Mouse (Mus musculus) ovary, adult 18-20 months (tissue): ENCODE measurements around the gene Sipa1l3.

Experiments used
- DNase-seq: peaks from one replicate; pipeline ENCODE4 v3.0.0; 2022; ENCODE audit warnings: low spot score, mixed read lengths

The Sipa1l3 gene

DNA sequence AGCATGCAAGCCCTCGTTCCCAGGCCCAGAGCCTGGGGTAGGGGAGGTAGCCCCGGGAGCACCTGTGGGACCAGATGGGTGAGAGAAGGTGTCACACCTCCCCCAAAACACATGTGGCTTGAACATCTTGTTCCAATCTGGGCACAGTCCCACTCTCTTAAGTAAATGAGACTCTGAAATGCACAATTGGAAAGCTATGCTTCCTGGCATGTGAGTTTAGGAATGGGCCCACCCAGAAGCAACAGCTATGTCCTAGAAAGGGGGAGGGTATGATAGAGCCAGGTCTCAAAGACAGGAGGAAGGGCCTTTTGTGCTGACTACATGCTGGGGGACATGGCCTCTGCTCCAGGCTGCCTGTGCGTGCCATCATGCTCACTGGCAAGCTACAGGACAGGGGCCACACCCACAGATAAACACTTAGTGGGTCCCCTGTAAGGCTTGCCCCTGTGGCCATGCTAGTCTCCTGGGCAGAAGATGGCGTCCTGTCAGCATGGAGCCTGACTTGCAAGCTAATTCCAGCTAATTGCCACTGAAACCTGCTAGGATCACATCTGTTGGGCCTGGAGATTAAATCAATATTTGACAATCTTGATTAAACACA lies 107.1 kb downstream of the Sipa1l3 start:
- DNase-seq, result no peak

- DNase-seq, result no peak
These were observed 108.0 kb downstream of the Sipa1l3 start for GRCm38 (mm10) chr7:29410402-29410801.

DNA sequence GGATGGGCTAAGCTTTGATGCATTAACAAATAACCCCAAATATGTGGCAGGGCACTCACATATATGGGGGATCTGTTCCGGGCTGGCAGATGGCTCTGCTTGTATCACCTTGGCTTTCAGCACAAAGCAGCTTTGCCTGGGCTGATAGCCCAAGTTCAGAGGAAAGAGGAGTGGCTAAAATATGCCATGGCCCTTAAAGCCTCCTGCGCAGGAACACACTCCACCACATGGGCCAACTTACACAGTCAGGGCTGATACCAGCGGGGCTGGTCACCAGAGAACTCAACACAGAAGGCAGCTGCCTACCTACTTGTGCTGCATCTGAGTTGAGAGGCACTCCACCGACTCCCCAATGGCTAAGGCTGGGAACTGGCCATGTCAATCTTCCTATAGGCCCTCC lies 111.6 kb downstream of the Sipa1l3 start:
- no peak for DNase-seq

DNA sequence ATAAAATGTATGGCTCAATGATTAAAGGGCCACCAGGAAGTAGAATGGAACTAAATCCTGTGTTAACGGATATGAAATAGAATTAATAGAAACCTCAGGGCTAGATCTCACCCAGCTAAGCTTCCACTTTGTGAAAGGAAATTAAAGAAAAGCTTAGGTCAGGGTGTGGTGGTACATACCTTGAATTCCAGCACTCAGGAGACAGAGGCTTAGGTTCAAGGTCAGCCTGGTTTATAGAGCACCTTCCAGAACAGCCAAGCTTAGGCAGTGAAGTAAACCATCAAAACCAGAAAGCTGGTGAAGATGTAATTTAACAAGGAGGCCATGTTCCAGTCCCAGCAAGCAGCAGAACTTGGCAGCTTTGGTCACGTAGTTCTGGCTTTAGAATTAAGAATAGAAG lies 114.3 kb downstream of the Sipa1l3 start:
- DNase-seq, result no peak

- DNase-seq, result no peak
These were observed 116.4 kb downstream of the Sipa1l3 start for GRCm38 (mm10) chr7:29402015-29402414.

DNA sequence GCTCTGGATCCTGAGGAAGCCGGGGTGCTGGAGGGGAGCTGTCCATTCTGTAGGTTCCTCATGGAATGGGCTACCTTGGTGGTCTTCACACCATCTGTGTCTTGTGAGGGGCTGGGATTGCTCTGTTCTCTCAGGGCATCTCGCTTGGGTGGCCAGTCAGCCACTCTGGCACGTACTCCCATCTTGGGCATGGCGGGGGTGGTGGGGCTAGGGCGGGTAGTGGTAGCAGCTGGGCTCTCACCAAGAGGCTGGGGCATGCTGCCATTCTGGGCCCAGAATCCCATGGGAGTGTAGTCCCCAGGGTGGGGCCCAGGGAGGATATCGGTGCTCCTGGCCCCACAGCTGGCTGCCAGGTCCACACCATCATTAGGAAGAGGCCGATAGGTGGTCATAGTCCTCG lies 118.0 kb downstream of the Sipa1l3 start:
- DNase-seq, result no peak

DNA sequence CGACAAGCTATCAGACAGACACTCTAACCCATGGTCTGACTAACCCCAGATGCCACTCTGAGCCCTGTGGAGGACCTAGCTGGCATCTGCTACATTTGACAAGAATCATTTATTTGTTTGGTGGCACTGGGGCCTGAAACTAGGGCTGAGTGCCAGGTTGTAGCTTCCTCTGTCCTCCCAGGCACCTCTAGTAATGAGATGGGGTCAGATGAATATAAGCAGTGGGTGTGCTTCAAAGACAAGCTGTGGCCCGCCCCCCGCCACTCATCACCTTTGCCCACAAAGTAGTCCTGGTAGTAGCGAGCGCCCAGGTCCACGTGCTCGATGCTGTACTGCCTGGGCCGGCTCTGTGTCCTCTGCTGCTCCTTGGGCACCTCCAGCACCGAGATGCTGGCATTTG lies 119.4 kb downstream of the Sipa1l3 start:
- DNase-seq, result no peak

DNA sequence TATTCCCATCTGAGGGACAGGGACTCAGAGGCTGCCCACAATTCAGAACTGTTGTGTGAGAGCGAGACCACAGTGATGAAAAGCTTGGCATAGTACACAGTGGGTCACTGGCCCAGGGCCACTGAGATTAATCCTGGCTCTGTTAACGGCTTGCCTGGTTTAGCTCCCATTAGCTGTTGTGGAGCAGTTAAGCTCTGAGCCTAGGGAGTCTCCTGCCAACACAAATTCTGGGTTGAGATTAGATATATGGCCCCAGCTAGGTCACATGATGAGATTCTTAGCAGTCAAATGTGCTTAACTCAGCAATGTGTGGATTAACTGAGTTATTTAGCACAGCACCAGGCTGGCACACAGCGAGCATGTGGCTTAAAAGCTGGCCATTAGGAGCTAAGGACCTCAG lies 121.0 kb downstream of the Sipa1l3 start:
- DNase-seq, result no peak

DNA sequence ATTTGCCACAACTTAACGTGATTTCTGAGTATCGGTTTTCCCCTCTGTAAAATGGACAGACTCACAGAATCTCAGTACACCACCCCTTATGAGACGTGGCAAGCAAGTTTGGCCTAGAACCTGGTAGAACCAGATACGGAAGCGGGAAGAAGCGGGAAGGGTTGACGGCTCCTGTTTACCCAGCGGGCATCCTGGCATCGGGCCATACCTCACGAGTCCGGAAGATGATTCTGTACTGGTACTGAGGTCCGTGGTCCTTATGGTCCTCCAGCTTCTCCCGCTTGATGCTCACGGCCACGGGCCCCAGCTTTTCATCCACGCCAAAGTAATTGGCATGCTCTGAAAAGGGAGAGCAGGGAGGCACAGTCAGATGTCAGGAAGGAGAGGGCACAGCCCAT lies 121.5 kb downstream of the Sipa1l3 start:
- DNase-seq, result no peak

DNA sequence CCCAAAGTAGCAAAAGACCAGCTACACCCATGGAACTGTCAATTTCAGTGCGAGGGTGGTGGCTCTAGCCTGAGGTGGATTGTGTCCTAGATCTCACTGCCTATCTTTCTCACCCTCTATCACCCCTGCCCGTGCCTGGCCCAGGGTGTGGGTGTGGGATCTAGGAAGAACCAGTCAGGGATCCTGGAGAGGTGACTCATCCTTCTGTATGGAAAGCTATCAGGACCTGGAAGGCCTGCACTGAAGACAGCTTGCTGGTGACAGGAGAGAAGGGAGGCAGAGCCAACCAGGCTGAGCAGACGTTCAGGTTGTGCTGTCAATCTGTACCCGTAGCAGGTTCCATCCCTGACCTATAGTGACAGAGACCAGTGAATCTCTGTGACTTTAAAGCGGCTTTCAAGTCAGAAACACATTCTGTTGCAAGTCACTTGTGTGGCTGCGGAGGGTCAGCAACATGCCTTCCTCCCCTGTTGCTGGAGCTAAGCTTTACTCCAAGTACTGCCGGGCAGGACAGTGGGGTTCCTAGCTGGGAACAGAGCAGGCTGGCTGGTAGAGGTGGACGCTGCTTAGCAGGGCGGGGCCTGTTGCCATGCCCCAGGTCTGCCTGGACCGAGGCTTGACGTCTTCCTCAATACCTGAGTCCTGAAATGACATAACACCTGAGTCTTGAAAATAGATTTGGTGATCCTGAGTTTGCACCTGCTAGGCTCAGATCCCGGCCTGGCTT lies 122.1 kb downstream of the Sipa1l3 start:
- no peak for DNase-seq

DNA sequence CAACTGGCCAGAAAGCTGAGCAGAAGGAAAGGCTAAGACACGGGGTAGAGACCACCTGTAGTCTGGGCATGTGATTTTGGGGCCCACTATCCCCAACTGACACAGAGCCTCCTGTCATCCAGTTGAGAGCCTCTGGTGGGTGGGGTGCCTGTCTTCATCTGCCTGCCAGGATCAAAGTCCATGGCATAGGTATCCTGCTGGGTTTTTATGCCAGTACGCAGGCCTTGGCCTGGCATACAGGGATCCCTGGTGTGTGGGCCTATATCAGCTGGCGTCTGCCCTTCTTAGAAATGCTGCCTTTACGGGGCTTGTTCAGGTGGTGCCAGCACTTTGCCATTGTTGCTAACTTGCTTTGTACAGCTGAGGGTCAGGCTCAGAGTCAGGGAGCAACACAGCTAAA lies 123.3 kb downstream of the Sipa1l3 start:
- DNase-seq, result no peak

- DNase-seq, result no peak
These were observed 125.1 kb downstream of the Sipa1l3 start for GRCm38 (mm10) chr7:29393292-29393691.

DNA sequence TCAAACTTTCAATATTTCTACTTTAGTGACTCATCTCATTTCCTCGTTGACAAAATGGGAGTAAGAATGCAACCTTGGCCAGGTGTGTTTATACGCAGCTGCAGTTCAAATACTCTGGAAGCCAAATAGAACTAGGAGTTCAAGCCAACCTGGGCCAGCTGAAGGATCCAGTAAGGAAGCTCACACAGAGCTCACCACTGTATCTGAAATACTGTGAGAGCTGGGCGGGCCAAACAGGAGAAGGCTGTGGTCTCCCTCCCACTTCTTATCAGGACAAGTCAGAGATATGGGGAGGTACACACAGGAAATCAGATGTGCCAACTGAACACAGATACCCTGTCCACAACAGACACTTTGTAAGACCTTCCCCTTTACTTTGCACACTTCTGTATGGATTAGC lies 125.6 kb downstream of the Sipa1l3 start:
- no peak for DNase-seq

- DNase-seq, result no peak
These were observed 126.5 kb downstream of the Sipa1l3 start for GRCm38 (mm10) chr7:29391761-29392512.

DNA sequence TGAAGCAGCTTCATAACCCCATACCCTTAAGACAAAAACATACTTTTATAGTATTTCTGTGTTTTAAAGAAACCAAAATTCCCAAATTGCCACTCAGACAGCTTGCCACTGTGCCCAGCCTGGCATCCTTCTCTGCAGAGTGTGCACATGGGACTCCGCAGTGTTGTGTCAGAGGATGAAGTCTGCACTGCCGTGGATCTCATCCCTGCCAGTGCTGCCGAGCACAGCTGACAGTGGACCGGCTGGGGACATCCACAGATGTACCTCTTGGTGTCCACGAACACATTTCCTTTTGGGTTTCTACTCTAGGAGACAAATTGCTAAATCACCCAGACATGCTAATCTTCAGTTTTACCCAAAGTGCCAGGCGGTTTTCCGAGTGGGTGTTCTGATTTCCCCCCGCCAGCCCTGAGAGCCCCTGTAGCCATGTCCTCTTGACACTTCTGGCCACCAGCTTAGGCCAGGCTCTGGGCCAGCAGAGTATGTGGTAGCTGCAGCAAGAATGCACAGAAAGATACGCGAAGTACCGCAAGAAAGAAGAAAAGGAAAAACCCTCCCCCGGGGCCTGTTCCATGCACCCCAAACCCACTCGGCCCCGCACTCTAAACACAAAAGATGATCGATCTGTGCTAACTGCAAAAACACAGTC lies 127.2 kb downstream of the Sipa1l3 start:
- no peak for DNase-seq

DNA sequence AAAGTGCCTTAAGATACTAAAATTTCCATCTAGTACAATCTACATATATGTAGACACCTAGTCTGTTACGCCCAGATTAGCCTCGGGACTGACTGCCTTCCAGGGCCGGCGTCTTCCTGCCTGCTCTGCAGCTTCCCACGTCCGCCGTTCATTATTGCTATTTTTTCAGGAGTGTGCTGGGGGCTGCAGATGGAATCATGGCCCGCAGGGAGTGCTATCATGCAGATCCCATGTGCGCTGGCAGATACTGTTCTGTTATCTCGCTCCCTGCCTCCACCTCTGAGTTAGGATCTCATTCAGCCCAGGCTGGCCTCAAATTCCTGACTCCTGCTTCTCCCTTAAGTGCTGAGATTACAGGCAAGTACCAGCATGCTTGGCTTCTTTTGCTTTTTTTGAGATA lies 128.2 kb downstream of the Sipa1l3 start:
- DNase-seq, result no peak

DNA sequence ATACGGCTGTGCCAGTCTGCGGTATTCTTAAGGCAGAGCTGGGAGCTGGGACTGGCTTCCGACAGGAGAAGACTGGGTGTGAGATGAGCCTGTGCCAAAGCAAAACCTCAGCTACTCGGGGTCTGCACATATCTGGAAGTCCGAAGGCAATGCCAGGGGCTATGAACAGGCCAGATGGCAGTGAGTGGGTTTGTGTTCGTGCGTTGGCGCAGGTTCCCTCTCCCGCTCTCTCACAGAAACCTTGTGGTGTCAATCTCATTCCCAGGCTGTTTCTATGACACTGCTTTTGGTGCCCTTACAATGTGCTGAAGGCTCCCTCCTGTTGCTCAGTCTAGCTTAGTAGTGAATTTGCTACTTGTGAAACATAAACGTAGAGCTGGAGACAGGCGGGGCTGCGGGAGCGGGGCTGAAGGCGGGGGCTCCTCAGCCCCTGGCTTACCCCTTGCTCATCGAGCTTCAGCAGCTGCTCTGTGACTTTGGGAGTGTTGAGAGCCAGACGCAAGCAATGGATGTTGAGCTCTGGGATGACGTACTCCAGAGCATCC lies 130.8 kb downstream of the Sipa1l3 start:
- no peak for DNase-seq

DNA sequence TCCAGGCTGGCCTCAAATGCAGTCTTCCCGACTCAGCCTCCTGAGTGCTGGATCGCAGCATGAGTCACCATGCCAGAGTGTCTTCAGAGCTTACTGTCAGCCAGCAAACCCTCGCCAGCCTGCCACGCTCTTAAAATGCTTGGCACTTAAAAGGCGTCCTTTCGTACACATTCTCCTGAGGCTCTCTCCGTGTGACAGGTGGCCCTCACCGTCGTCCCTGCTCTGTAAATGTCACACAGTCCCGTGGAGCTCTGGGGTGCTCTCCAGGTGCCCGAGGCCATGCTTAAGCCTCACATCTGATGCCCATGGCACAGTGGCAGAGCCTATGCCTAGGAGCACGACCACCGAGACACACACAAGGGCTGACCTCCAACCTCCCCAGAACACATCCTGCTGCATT lies 132.1 kb downstream of the Sipa1l3 start:
- DNase-seq, result no peak

DNA sequence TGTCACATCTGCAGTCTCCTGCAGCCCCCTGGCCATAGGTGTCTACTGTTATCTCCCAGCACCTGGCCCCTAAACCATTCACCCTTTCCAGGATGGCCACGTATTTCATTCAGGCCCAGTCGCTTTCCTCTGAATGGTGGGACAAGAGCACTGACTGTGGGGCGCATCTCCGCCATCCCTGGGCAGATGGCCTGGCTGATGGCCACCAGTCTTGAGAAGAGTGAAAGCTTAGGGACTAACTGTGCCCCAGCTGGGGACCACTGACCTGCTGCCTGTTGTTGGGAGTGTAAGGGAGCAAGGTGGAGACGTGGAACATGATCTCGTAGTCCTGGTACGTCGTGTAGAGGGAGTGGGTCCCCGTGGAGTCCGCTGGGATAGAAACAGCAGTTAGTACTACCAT lies 132.7 kb downstream of the Sipa1l3 start:
- DNase-seq, result no peak

- peak; percentile 43 for DNase-seq
These were observed 135.2 kb downstream of the Sipa1l3 start for GRCm38 (mm10) chr7:29383255-29383654.

DNA sequence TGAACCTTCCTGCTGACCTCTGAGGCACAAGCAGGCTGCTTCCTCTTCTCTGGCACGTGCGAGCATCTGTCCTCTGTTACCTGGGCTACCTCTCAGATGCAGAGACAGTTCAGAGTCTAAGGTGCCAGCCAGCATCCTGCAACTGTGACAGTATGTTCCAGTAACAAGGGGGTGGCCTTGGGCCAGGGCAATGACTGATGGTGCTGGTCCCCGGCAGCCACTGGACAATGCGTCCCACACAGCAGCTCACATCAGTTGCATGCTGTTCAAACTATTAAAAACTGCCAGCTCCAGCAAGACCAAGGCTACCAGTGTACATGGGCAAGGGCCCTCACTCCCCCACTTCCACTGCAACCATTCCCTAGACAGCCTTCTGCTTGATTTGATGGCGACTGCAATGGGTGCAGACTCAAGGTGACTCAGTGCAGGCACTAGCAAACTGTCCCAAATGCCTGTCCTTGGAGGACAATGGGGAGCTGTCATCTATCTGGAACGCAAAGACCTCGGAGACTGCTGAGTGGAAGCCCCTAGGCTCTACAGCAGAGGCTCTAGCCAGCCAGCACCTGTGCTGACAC lies 136.9 kb downstream of the Sipa1l3 start:
- DNase-seq, result no peak

GRCm38 (mm10) chr7:29374054-29374453 lies 144.4 kb downstream of the Sipa1l3 start:
- no peak for DNase-seq
